Mouse (Mus musculus): ENCODE measurements at regions not wholly inside any gene's neighbourhood (a gene's known extent, or its start where the extent isn't known, plus 50 kb on each side); places are given as distances from the start of the nearest gene placed in this dataset.
A peak's percentile ranks its signal among the peaks of the same experiment; 100 is the strongest.

DNA sequence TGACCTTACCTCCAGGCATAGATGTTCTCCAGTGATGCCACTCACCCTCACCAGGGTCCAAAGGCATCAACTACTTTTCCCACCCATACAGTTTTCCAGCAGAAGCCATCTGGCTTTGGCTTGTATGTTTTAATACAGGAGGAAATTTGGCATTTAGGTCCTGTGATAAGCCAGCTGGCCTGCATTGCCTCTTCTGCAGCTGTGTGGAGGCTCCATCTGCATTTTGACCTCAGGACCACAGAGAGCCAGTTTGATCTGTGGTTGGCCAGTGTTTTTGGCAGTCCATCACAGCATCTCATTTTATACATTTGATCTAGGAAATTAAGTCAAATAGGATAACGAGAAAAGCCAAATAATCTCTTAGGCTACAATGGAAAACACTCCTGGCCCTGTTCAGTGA, 315.1 kb upstream of the Sphkap start:
- no peak for DNase-seq

DNA sequence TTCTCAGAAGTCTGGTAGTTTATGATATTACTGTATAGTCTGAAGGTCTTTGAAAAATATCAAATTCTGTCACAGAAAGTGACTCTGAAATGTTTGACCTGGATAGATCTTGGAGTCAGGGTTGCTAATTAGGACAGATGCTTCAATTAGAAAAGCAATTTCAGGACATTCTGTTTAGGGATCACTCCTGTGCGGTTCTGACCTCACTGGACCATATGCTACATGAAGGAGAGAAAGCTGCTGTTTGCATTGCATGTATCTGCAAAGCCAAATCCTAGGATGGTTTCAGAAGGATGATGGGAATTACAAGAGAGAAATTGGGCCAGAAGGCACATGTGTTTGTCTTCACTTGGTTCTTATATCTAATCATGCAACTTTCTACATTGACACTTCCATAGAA, 312.2 kb upstream of the Sphkap start:
- DNase-seq: peak; percentile 37 to 51

DNA sequence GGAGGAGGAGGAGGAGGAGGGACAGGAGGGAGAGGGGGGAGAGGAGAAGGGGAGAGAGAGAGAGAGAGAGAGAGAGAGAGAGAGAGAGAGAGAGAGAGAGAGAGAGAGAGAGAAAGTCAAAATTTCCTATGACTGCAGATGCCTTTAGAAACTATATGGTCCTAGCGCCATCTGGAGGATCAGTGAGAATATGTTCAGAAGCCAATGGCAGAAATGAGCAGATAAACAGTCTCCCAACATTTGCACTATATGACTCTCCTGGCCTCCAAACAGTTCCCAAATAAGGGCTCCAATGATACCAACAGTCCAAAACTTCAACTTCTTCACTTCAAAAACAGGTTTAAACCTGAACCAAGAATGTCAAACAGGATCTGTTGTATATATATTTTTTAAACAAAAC, 309.1 kb upstream of the Sphkap start:
- peak; percentile 78 to 80 for DNase-seq

DNA sequence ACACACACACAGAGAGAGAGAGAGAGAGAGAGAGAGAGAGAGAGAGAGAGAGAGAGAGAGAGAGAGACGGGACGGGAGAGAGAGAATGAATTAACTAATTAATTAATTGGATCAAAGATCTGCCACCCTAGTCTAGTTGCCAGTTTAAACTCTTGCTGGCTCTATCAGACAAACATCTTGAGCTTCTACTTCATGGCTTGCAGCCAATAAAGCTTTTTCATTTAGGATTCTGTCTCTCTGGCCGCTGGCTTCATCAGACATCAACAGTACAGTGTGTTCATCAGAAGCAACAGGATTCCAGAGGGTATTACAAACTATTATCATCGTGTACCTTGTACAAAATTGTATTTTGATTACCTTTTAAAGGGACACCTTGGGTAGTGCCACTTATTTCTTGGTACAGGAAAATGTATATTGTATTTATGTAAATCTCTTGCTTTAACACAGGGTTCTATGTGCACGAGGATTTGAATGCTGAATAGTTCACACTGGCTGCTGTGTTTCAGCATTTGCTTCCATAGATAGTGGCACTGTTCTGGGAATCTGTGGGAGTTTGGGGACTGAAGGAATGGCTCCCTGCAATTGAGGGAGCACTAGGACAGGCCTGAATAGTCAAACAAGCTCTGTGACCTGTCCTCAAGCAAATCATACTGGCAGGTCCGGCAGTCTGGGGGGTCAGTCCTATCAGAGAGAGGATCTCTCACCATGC, 293.9 kb upstream of the Sphkap start:
- no peak for DNase-seq

DNA sequence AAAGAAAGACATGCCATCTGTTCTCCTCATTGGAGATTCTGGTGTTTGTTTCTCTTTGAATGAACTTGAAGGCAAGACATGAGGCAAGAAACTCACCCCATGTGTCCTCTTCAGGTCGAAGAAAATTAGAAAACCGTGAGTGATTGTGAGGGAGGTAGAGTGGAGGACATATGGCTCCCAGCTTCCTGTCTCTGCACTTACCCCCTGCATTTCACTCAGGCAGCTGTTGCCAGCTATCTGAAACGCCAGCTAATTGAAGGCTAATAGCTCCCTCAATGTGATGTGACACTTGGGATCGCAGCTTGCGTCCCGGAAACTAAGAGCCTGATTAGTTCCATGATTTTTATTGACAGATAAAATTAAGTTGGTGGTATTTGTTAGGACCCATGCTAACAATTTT, 289.4 kb upstream of the Sphkap start:
- no peak for DNase-seq

DNA sequence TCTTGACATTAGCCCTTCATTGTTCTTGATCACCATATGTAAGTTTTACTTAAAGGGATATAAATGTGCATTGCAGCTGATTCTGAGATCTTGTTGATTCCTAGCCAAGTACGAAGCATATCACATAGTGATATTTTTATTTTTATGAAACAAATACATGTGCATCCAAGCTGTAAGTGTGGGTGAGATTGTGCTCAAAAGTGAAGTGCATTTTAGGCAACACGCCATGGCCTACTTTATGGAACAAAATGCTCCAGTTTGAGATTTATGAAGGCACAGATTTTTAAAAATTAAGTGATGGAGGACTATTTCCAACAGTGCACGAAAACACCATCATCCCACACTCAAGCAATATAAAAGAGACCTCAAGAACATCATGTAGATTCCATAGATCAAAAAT, 277.2 kb upstream of the Sphkap start:
- no peak for DNase-seq

DNA sequence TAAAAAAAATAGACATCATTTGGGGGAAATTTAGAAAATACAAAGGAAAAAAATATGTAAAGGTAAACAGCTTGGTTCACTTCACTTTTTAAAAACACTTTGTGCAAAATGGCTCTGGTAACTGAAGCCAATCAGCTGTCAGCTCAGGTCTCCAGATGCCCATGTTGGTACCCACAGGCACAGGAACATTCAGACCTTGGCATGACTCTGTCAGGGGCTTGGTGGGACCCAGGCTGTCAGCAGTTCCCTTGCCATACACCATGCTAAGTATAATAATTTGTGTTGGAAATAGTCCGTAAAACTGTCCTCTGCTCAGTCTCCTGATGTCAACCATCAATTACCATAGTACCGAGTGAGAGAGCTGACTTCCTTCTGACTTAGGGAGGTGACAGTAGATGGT, 257.3 kb upstream of the Sphkap start:
- DNase-seq: no peak

DNA sequence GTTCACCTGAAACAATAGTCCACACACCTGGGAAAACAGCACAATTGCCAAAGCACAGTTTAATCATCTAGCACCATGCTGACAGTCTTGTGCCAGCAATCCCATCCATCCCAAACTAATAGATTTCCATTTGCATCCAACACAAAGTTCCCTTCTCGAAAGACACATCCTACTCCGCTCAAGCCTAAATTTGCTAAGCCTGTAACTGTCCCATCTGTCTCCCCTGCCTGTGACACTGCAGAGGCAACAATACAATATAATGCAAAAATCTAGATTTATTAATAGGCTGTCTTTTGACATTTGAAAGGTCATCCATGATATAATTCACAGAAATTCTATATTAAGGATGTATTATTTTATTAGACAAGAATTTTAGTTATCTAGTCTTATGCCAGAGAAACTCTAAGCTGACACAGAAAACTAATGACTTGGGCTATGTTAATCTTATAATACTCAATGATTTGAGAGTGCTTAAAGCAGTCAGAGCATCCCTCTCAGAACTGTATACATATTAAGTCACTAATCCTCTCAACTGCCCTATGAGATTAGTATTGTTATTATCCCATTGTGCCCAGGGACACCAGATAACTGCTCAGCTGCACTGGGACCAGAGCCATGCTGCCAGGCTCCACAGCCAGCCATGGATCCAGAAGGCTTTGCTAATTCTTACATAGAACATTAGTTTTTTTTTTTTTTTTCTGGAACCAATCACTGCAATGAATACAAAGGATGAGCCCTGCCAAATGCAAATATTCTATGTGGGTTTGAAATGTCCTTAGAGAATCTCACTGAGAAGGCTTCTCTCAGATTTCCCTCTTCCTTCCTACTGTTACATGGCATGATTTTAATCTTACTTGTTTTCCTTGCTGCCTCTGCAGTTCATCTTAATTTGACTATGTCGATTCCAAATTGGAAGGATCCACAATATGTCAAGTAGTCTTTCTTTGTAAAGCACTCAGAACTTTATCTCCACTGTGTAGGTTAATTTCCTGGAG, 254.1 kb upstream of the Sphkap start:
- no peak for DNase-seq

DNA sequence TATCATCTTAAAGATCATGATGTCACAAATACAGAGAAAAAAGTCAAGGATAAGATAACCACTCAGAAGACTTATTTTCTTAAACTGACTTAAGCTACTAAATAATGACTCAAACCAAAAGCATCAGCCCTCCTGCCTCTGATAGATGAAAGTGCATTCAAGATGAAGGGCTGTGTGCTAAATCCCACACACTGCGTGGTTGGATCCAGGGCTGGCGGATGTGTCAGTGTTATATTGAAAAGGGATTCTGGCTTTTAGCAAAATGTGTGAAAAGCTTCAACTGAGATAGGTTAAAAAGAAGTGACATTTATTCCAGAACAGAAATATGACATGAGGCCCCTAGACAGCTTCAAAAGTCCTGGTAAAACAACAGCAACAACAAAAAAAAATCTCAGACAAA, 245.7 kb upstream of the Sphkap start:
- no peak for DNase-seq

DNA sequence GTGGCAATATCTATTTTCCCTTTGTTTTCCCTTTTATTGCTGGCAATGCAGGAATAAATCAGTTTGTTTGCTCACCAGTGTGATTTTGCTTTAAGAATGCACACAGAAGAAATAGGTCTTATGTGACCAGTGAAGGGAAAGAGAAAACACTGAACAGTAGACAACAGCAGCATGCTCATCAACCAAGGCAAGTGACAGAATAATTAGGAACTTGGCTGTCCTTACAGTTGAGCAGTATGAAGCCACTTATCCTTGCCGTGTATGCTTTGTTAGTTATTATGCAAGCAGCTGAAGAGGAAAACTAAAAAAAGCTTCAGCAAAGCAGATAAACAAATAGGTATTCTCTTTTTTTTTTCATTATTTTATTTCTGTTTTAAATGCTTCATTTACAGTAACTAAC, 237.6 kb upstream of the Sphkap start:
- no peak for DNase-seq

DNA sequence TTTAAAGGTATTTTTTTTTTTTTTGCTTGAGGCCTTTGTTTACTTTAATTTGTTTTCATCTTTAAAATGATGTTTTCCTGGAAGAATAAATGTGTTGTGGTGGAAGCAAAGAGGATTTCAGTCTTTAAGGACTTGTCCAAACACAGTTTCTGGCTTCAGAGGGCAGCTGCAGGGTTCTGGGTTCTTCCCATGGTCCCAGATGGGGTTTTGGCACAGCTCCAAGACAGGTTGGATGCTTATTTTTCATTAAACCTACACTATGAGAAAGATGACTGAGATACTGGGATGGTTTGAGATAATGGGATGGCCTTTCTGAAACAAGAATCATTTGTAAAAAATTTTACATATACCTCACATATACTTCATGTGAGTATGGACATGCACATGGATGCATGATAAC, 234.7 kb upstream of the Sphkap start:
- DNase-seq: peak; percentile 20 to 21

DNA sequence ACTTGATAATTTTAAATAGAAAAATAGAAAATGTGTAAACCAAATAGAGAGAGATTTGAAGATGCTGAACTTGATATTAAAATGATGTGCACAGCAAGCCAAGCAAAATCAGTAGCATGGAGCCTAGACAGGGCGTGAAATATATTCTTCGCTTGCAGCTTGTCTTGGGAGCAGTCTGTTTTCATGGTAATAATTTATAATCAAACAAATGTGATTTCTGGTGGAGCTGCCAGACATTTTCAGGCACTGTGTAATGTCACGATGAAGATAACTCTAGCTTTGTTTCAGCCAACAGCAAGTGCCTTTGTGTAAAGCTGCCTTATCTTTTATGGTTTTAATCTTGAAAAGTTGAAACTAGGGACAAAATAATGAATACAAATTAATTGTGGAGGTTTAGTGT, 228.1 kb upstream of the Sphkap start:
- no peak for DNase-seq

DNA sequence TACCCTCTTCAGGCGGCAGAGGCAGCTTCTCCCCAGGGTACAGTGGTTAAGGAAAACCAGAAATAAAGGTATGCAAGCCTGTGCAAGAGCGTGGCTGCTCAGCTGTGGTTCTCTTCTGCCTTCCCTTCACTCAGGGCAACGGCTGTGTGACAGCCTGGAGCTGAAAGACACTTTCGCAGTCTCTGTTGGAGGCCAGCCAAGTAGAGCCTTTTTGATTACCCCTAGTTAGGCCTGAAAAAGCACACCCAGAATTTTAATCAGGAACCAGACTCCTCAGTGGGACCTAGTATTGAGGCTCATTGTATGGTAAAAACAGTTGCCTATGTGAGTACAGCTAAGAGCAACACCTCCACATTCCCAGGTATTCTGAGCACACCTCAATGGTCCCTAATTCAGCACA, 223.8 kb upstream of the Sphkap start:
- peak; percentile 34 to 45 for DNase-seq

DNA sequence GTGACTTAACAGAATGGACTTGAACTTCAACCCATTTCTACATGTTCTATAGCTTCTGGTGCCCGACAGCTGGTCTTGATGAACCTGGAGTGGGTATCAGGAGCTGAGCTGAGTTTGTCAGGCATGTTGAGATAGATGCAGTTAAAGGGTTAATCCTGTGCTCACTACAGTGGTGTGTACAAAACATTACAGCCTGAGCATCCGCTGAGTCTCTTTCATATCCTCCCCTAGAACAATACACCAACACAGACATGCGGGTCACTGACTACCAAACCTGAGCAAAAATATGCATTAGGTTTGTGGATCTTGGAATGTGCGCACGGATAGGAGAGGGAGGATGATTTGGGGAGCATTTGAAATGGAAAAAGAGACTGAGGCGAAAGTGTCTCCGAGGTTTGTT, 223.4 kb upstream of the Sphkap start:
- DNase-seq: no peak

DNA sequence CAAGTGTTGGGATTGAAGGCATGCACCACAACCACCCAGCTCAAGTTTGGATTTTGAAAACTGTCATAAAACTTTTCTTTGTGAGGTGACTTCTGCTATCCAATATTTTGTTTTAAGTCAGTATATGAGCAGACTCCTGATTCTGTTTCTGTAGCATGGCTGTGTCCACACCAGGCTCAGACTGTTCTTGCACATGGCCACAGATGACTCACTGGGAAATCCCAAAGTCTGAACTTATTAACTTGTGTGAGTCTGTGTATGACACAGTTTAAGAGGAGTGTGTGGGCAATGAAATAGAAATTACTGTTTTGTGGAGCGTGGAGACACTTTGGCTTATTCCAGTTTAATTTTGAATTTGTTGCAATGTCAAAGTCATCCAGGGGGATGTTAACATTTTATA, 179.3 kb upstream of the Sphkap start:
- no peak for DNase-seq

DNA sequence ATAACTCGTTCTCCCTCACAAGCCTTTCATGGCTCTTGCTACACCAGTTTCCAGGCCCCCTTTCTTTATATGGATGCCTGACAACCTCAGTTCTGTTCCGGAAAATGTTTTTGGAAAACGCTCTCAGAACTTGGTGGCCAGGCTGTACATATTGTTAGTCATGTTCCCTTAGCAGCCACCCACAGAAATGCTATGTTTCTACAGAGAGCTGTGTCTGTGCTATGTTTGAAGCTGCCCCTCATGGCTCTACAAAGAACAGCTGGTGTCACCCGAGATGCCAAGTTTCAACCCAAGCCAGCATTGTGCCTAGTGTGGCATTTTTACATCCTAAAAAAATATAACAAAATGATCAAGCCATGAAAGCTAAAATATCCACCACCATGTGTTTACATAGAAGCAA, 175.0 kb upstream of the Sphkap start:
- DNase-seq: no peak

DNA sequence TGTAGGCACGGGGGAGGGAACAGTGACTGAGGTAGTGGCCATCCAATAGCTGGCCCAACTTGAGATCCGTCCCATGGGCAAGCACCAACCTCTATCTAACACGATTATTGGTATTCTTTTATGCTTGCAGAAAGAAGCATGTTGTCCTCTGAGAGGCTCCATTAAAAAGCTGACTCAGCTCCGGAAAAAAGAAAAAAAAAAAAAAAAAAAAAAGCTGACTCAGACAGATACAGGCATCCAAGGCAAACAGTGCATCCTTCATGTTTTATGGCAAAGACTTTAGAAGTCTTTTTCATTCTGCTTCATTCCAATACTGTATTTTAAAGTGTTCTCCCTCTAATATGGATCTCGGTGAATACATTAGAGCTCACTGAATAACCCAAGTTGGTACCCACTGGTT, 162.0 kb upstream of the Sphkap start:
- no peak for DNase-seq

DNA sequence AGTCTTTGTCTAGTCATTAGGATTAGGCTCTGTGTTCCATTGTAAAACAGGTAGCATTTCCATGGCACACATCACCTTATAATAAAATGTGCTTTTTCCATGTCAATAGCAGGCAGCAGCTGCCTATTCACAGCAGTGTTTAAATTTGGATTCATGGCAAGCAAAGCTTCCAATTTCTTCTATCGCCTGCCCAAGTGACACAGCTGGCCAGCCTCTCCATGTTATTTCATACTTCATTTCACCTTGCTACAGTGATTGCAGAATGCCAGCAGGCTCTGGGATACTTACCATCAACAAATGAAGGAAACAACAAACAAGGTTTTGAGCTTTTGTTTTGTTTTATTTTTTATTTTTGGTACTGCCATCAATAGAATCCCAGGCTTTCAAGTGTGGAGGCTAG, 160.7 kb upstream of the Sphkap start:
- DNase-seq: no peak

DNA sequence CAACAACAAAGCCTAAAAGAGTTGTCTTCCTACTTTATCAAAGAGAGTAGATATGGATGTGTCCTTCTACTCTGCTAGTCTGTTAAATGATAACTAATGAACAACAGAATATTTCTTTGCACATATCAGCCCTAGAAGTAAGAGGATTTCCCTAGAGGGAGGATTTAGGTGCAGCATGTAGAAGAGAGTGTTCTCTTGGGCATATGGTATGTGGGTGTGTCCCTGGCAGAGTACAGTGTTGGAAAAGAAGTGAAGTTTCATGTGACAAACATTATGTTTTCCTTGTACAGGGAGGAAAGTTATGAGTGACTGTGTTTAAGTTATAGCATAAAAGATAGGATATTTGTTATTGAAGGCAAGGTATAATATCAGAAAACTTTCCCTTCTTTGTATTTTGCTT, 143.6 kb upstream of the Sphkap start:
- DNase-seq: peak; percentile 26

DNA sequence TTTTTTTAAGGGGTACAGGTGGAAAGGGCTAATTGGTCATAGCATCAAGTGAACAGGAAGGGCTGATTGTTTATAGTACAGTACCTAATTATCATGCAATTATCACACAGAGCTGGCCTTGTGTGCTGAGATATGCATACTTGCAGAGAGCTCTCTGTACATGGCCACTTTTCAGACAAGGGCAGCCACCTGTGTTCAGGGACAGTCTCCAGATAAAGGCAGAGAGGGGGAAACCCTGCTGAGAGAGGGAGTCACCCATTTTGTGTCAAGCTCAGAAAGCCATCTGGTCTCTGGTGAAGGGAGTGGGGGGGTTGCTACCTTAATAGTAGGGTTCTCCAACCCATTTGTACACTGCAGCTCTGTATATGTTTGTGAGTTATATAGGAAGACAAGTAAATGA, 127.5 kb upstream of the Sphkap start:
- DNase-seq: peak; percentile 40 to 43

DNA sequence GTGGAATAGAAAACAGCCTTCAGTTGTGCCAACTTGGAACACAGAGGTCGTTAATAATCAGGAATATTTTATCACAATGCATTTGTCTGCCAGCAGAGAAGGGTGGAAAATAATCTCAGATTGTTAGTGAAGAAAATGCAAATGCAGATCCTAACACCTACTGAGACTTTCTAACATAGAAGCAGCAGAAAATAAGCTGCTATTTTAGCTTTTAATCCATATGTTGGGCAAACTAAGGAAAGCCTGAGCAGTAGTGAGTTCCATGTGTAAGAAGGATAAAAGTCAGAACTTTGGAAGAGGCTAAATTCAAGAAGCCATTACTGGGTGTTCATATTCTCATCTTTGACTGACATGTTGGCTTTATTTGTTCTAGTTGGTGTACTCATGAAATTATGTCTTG, 119.8 kb upstream of the Sphkap start:
- DNase-seq: no peak

DNA sequence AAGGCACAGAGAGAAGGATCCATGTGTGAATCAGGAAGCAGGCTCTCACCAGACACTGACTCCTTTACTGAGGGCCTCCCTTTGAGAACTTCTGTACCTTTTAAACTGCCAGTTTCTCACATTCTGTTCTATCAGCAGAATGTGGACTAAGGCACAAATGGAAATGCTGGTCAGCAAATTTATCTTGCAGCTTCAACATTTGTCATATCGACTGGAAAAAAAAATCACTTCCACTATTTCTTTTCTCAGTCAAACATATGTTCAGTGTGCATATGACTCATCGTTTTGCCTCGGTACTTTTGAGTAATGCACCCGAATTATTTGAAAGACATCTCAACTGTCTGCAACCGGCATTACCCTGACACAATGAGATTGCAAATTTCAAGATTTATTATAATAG, 101.4 kb upstream of the Sphkap start:
- peak; percentile 14 to 37 for DNase-seq

DNA sequence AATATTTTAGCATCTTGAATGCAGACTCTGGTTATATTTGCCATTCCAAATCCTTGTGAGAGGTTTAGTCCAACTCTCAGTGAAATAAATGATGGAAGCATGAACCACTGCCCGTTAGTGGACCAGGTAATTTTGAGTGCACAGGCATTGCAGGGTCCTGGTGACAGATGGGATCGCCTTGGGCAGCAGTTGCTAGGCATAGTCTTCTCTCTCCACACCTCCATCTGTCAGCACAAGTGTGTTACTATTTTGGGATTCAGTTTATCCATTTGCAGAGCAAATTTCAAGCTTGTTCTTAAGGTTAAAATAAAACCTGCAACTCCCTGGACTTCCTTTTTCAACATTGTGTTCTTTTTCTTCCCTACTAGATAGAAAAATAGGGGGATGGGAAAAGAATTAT, 97.4 kb upstream of the Sphkap start:
- peak; percentile 88 to 94 for DNase-seq

DNA sequence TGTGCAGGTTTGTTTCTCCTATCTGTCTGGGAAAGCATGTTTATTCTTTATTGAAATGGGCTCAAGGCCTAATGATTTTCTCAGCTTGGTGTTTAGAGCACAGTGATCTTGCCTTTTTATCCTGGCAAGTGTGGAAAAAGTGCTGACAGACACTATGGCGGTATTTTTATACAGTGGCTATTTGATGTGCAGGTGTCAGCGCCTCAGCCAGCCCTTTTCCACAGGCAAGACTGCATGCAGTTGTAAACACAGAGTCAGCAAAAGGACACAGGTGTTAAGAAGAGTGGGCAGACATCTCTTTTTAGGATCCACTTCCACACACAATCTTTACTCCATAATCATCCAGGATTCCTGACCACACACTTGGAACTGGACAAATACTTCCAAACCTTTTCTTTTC, 88.9 kb upstream of the Sphkap start:
- no peak for DNase-seq

All from cerebellum, adult 18-20 months (tissue).